Mouse (Mus musculus): ENCODE results near the gene Defa37.
"Not testable (repeated sequence)": the region's sequence is repeated elsewhere in the genome, so short reads cannot be mapped to it uniquely, and the experiment has no call there.

Defa37 gene

DNA sequence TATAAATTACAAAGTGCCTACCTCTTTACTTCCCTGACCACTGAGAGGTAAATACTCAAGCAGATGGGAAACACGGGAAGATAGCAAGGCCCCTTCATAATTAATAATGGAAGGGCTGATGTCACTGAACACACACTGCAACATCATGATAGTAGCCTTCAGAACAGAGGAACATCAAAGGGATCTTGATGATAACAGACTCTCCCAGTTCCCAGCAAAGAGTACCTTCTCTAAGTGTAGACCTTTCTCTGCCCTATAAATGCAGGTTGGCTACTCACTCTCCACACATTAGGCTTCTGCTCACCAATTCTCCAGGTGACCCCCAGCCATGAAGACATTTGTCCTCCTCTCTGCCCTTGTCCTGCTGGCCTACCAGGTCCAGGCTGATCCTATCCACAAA, at the start of gene Defa37:
Gene Defa37 (plus strand): TSS at position 301 of the 400 bp plus-strand sequence.
- not testable (repeated sequence) for DNase-seq (ENCODE audit: low read depth)

GRCm38 (mm10) chr8:21528732-21529131, 36.5 kb upstream of the Defa37 start, which contains the start of gene Defa32:
TSS of gene Defa32 (plus strand) at chr8:21529032.
- DNase-seq (ENCODE audit: low read depth) = not testable (repeated sequence)

- DNase-seq (ENCODE audit: low read depth) = not testable (repeated sequence)
These were observed 17.5 kb downstream of the Defa37 start, which contains the start of gene Defa28 for GRCm38 (mm10) chr8:21582706-21583105. TSS of gene Defa28 (plus strand) at chr8:21583006.

DNA sequence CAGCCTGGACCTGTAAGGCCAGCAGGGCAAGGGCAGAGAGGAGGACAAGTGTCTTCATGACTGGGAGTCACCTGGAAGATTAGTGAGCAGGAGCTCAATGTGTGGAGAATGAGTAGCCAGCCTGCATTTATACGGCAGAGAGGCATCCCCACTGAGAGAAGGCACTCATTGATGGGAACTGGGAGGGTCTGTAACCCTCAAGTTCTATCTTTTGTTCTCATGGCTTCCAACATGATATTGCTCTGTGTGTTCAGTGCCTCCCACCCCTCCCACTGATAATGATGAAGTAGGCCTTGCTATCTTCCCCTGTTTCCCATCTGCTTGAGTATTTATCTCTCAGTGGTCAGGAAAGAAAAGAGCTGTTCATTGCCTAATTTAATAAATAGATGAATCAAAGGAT, 29.2 kb downstream of the Defa37 start, which contains the start of gene Gm7861:
Gene Gm7861 (minus strand): TSS at position 101 of the 400 bp plus-strand sequence.
- DNase-seq (ENCODE audit: low read depth) = not testable (repeated sequence)

All from fibroblast of lung, adult 2 months (primary cell).